Mouse (Mus musculus) stomach, postnatal 0 days (tissue): ENCODE measurements at regions not wholly inside any gene's neighbourhood (a gene's known extent, or its start where the extent isn't known, plus 50 kb on each side); places are given as distances from the start of the nearest gene placed in this dataset.

Experiments used
- ATAC-seq: fragments of 200-750 bp; cut with Nextera tagmentation; 2 replicates; pipeline ENCODE4 v1.8.0; 2017; ENCODE audit not compliant: low FRiP score, low TSS enrichment
- DNase-seq: peaks from one replicate; pipeline ENCODE4 v3.0.0-alpha.2; 2016; ENCODE audit warnings: low spot score
- H3K27ac ChIP-seq: fragments of 300-500 bp; sonication (generic); replicated peaks from 2 replicates; pipeline ENCODE4 v1.5.1; 2014; ENCODE audit warnings: mild to moderate bottlenecking, control low read depth
- H3K27me3 ChIP-seq: fragments of 300-500 bp; sonication (generic); 2 replicates; pipeline ENCODE4 v1.6.1; 2014; ENCODE audit warnings: low read length; ENCODE audit not compliant: control insufficient read depth, insufficient read depth
- H3K36me3 ChIP-seq: fragments of 300-500 bp; sonication (generic); 2 replicates; pipeline ENCODE4 v1.6.1; 2014; ENCODE audit warnings: low read length, mixed read lengths; ENCODE audit not compliant: control insufficient read depth, insufficient read depth
- H3K4me1 ChIP-seq: fragments of 300-500 bp; sonication (generic); replicated peaks from 2 replicates; pipeline ENCODE4 v1.6.1; 2014; ENCODE audit warnings: antibody characterized with exemption; ENCODE audit not compliant: control insufficient read depth, insufficient read depth
- H3K4me2 ChIP-seq: fragments of 300-500 bp; sonication (generic); replicated peaks from 2 replicates; pipeline ENCODE4 v1.6.1; 2014; ENCODE audit warnings: low read depth, mild to moderate bottlenecking, control low read depth, moderate library complexity
- H3K4me3 ChIP-seq: fragments of 300-500 bp; sonication (generic); 2 replicates; pipeline ENCODE4 v1.5.1; 2014; ENCODE audit warnings: low read depth, low read length, control low read depth
- H3K9ac ChIP-seq: fragments of 300-500 bp; sonication (generic); 2 replicates; pipeline ENCODE4 v1.6.1; 2014; ENCODE audit warnings: mild to moderate bottlenecking, low read length, control low read depth, mixed read lengths
- H3K9me3 ChIP-seq: fragments of 300-500 bp; sonication (generic); 2 replicates; pipeline ENCODE4 v1.6.1; 2016; ENCODE audit warnings: low read length; ENCODE audit not compliant: control insufficient read depth
- CTCF ChIP-seq: IDR thresholded peaks from 2 replicates; pipeline ENCODE4 v1.5.1; 2016; ENCODE audit warnings: antibody characterized with exemption, low read depth, mild to moderate bottlenecking, moderate library complexity
- EP300 ChIP-seq: optimal IDR thresholded peaks from 2 replicates; pipeline ENCODE3; 2016; ENCODE audit warnings: antibody characterized with exemption
- WGBS: fragments of 180-500 bp; shearing (Covaris S2); extraction: QIAGEN DNeasy Blood & Tissue Kit; methylation state at CpG from one replicate; pipeline ENCODE4 v1.1.7; 2014; 5-methylcytosine and 5-hydroxymethylcytosine counted together

GRCm38 (mm10) chr15:31976461-31976860 lies 200.6 kb upstream of the Tas2r119 start:
- H3K4me1 ChIP-seq = no peaks in the 10 kb centered on the region
- H3K27me3 ChIP-seq = no peaks in the 10 kb centered on the region
- H3K36me3 ChIP-seq = no peaks in the 10 kb centered on the region
- no peak overlapping the region for H3K4me3 ChIP-seq
- ATAC-seq = no peak
- 60% methylated on average over 4 of the region's 4 CpGs for WGBS
- no peak overlapping the region for H3K27ac ChIP-seq
- TF ChIP-seq EP300 = no peak
- no peak for TF ChIP-seq CTCF
- H3K9me3 ChIP-seq = no peaks in the 10 kb centered on the region
- no peak overlapping the region for H3K4me2 ChIP-seq
- no peak overlapping the region for H3K9ac ChIP-seq
- DNase-seq = no peak

GRCm38 (mm10) chr15:31977563-31977962 lies 199.5 kb upstream of the Tas2r119 start:
- no peak for ATAC-seq
- Histone ChIP-seq H3K27ac (no peak overlapping the region), H3K4me3 (no peak overlapping the region), H3K4me1 (no peaks in the 10 kb centered on the region), H3K9me3 (no peaks in the 10 kb centered on the region), H3K36me3 (no peaks in the 10 kb centered on the region), H3K27me3 (no peaks in the 10 kb centered on the region), H3K4me2 (no peak overlapping the region), H3K9ac (no peak overlapping the region)
- TF ChIP-seq CTCF (no peak), EP300 (no peak)
- no peak for DNase-seq
- 83% methylated on average over 3 of the region's 3 CpGs for WGBS

- no peak for DNase-seq
- no peaks in the 10 kb centered on the region for H3K4me1 ChIP-seq
- no peak overlapping the region for H3K4me2 ChIP-seq
- WGBS = 61% methylated on average over 7 of the region's 7 CpGs
- no peak overlapping the region for H3K4me3 ChIP-seq
- H3K36me3 ChIP-seq = no peaks in the 10 kb centered on the region
- TF ChIP-seq EP300 = no peak
- no peak for TF ChIP-seq CTCF
- H3K27me3 ChIP-seq = no peaks in the 10 kb centered on the region
- no peak for ATAC-seq
- H3K27ac ChIP-seq = no peak overlapping the region
- no peaks in the 10 kb centered on the region for H3K9me3 ChIP-seq
- no peak overlapping the region for H3K9ac ChIP-seq
Measured at GRCm38 (mm10) chr15:31979961-31980360, 197.1 kb upstream of the Tas2r119 start.

- ATAC-seq (no peak), DNase-seq (no peak)
- 100% methylated on average over 1 of the region's 1 CpGs for WGBS
- H3K4me1 ChIP-seq = no peaks in the 10 kb centered on the region
- no peaks in the 10 kb centered on the region for H3K27me3 ChIP-seq
- TF ChIP-seq CTCF = no peak
- no peak for TF ChIP-seq EP300
- H3K4me2 ChIP-seq = no peak overlapping the region
- no peaks in the 10 kb centered on the region for H3K36me3 ChIP-seq
- H3K9me3 ChIP-seq = no peaks in the 10 kb centered on the region
- no peak overlapping the region for H3K27ac ChIP-seq
- H3K9ac ChIP-seq = no peak overlapping the region
- H3K4me3 ChIP-seq = no peak overlapping the region
Measured at GRCm38 (mm10) chr15:31980791-31981190, 196.3 kb upstream of the Tas2r119 start.

- no peaks in the 10 kb centered on the region for H3K9me3 ChIP-seq
- ATAC-seq (no peak), DNase-seq (no peak)
- H3K9ac ChIP-seq = no peak overlapping the region
- H3K27me3 ChIP-seq = no peaks in the 10 kb centered on the region
- no peaks in the 10 kb centered on the region for H3K36me3 ChIP-seq
- no peaks in the 10 kb centered on the region for H3K4me1 ChIP-seq
- H3K27ac ChIP-seq = no peak overlapping the region
- TF ChIP-seq EP300 (no peak), CTCF (no peak)
- no peak overlapping the region for H3K4me3 ChIP-seq
- 57% methylated on average over 3 of the region's 3 CpGs for WGBS
- no peak overlapping the region for H3K4me2 ChIP-seq
Measured at GRCm38 (mm10) chr15:31987291-31987690, 189.8 kb upstream of the Tas2r119 start.

GRCm38 (mm10) chr15:31989093-31989492 lies 188.0 kb upstream of the Tas2r119 start:
- H3K27ac ChIP-seq = no peak overlapping the region
- no peak overlapping the region for H3K9ac ChIP-seq
- H3K4me1 ChIP-seq = no peaks in the 10 kb centered on the region
- H3K27me3 ChIP-seq = no peaks in the 10 kb centered on the region
- H3K9me3 ChIP-seq = no peaks in the 10 kb centered on the region
- DNase-seq (no peak), ATAC-seq (no peak)
- 69% methylated on average over 2 of the region's 2 CpGs for WGBS
- no peaks in the 10 kb centered on the region for H3K36me3 ChIP-seq
- no peak for TF ChIP-seq EP300
- TF ChIP-seq CTCF = no peak
- H3K4me3 ChIP-seq = no peak overlapping the region
- no peak overlapping the region for H3K4me2 ChIP-seq
